Mouse (Mus musculus) midbrain, postnatal 0 days (tissue): ENCODE measurements at regions not wholly inside any gene's neighbourhood (a gene's known extent, or its start where the extent isn't known, plus 50 kb on each side); places are given as distances from the start of the nearest gene placed in this dataset.

Source experiments
- ATAC-seq: fragments of 200-750 bp; cut with Nextera tagmentation; 2 replicates; pipeline ENCODE4 v1.8.0; 2017; ENCODE audit warnings: moderate number of reproducible peaks, mild to moderate bottlenecking, moderate TSS enrichment, moderate library complexity; ENCODE audit not compliant: low FRiP score
- DNase-seq: peaks from one replicate; pipeline ENCODE4 v3.0.0-alpha.2; 2015; ENCODE audit warnings: low spot score
- H3K27ac ChIP-seq: fragments of 300-500 bp; sonication (generic); 2 replicates; pipeline ENCODE4 v1.5.1; 2014; ENCODE audit warnings: low read depth, mild to moderate bottlenecking, low read length, mixed read lengths
- H3K27me3 ChIP-seq: fragments of 300-500 bp; sonication (generic); 2 replicates; pipeline ENCODE4 v1.6.1; 2014; ENCODE audit warnings: low read length, control low read depth, mixed read lengths; ENCODE audit not compliant: insufficient read depth
- H3K36me3 ChIP-seq: fragments of 300-500 bp; sonication (generic); 2 replicates; pipeline ENCODE4 v1.6.1; 2014; ENCODE audit warnings: low read length, control low read depth, mixed read lengths; ENCODE audit not compliant: insufficient read depth
- H3K4me1 ChIP-seq: fragments of 300-500 bp; sonication (generic); 2 replicates; pipeline ENCODE4 v1.6.1; 2014; ENCODE audit warnings: mild to moderate bottlenecking, control low read depth, antibody characterized with exemption, low read length, mixed read lengths; ENCODE audit not compliant: insufficient read depth
- H3K4me2 ChIP-seq: fragments of 300-500 bp; sonication (generic); 2 replicates; pipeline ENCODE4 v1.6.1; 2014; ENCODE audit warnings: low read depth, mild to moderate bottlenecking, low read length, mixed read lengths; ENCODE audit not compliant: poor library complexity, severe bottlenecking
- H3K4me3 ChIP-seq: fragments of 300-500 bp; sonication (generic); 2 replicates; pipeline ENCODE4 v1.5.1; 2014; ENCODE audit warnings: low read depth, mild to moderate bottlenecking, low read length, moderate library complexity
- H3K9ac ChIP-seq: fragments of 300-500 bp; sonication (generic); replicated peaks from 2 replicates; pipeline ENCODE4 v1.6.1; 2014; ENCODE audit warnings: mild to moderate bottlenecking, low read length, moderate library complexity, mixed read lengths; ENCODE audit not compliant: poor library complexity, severe bottlenecking
- H3K9me3 ChIP-seq: fragments of 300-500 bp; sonication (generic); 2 replicates; pipeline ENCODE4 v1.6.1; 2016; ENCODE audit warnings: low read length, control low read depth
- CTCF ChIP-seq: IDR thresholded peaks from 2 replicates; pipeline ENCODE4 v1.5.1; 2016; ENCODE audit warnings: antibody characterized with exemption, mild to moderate bottlenecking
- WGBS: fragments of 180-500 bp; shearing (Covaris S2); extraction: QIAGEN DNeasy Blood & Tissue Kit; methylation state at CpG from one replicate; pipeline ENCODE4 v1.1.7; 2014; 5-methylcytosine and 5-hydroxymethylcytosine counted together

GRCm38 (mm10) chr10:19459709-19460108, 103.4 kb downstream of the Olig3 start:
- Histone ChIP-seq H3K4me1 (no peaks in the 10 kb centered on the region), H3K9ac (no peak overlapping the region), H3K4me3 (no peak overlapping the region), H3K36me3 (no peaks in the 10 kb centered on the region), H3K27me3 (0 out of 2 replicates have a peak, but pooled peaks cover 3% of the 10 kb centered on the region), H3K4me2 (no peak overlapping the region), H3K9me3 (no peaks in the 10 kb centered on the region), H3K27ac (no peak overlapping the region)
- WGBS: 66% methylated on average over 5 of the region's 5 CpGs
- no peak for TF ChIP-seq CTCF
- DNase-seq (no peak), ATAC-seq (no peak)

GRCm38 (mm10) chr10:19460164-19460563, 103.8 kb downstream of the Olig3 start:
- Histone ChIP-seq H3K4me1 (no peaks in the 10 kb centered on the region), H3K4me2 (no peak overlapping the region), H3K4me3 (no peak overlapping the region), H3K36me3 (no peaks in the 10 kb centered on the region), H3K9me3 (no peaks in the 10 kb centered on the region), H3K27ac (no peak overlapping the region), H3K27me3 (0 out of 2 replicates have a peak, but pooled peaks cover 3% of the 10 kb centered on the region), H3K9ac (no peak overlapping the region)
- WGBS: 67% methylated on average over 4 of the region's 4 CpGs
- TF ChIP-seq CTCF: no peak
- DNase-seq (peak; percentile 66), ATAC-seq (no peak)

GRCm38 (mm10) chr10:19463800-19464199, 107.5 kb downstream of the Olig3 start:
- Histone ChIP-seq H3K27ac (no peak overlapping the region), H3K9me3 (no peaks in the 10 kb centered on the region), H3K27me3 (no peaks in the 10 kb centered on the region), H3K9ac (no peak overlapping the region), H3K4me3 (no peak overlapping the region), H3K4me2 (no peak overlapping the region), H3K36me3 (no peaks in the 10 kb centered on the region), H3K4me1 (no peaks in the 10 kb centered on the region)
- no peak for DNase-seq
- TF ChIP-seq CTCF: no peak
- ATAC-seq: no peak
- WGBS: 90% methylated on average over 3 of the region's 3 CpGs

- Histone ChIP-seq H3K9ac (no peak overlapping the region), H3K4me1 (no peaks in the 10 kb centered on the region), H3K4me2 (no peak overlapping the region), H3K9me3 (no peaks in the 10 kb centered on the region), H3K27me3 (no peaks in the 10 kb centered on the region), H3K27ac (no peak overlapping the region), H3K4me3 (no peak overlapping the region), H3K36me3 (no peaks in the 10 kb centered on the region)
- 16% methylated on average over 5 of the region's 5 CpGs for WGBS
- no peak for TF ChIP-seq CTCF
- no peak for DNase-seq
- no peak for ATAC-seq
Observed at GRCm38 (mm10) chr10:19464504-19464903, 108.2 kb downstream of the Olig3 start.

GRCm38 (mm10) chr10:19471349-19472040, 115.2 kb downstream of the Olig3 start:
- ATAC-seq (no peak), DNase-seq (no peak)
- no peaks in the 10 kb centered on the region for H3K9me3 ChIP-seq
- no peak overlapping the region for H3K27ac ChIP-seq
- no peak overlapping the region for H3K4me2 ChIP-seq
- H3K36me3 ChIP-seq: no peaks in the 10 kb centered on the region
- 78% methylated on average over 9 of the region's 9 CpGs for WGBS
- H3K9ac ChIP-seq: no peak overlapping the region
- H3K4me3 ChIP-seq: no peak overlapping the region
- no peak for TF ChIP-seq CTCF
- no peaks in the 10 kb centered on the region for H3K4me1 ChIP-seq
- H3K27me3 ChIP-seq: no peaks in the 10 kb centered on the region

GRCm38 (mm10) chr10:19472066-19472465, 115.7 kb downstream of the Olig3 start:
- ATAC-seq (no peak), DNase-seq (no peak)

More at GRCm38 (mm10) chr10:19472066-19472465, 115.7 kb downstream of the Olig3 start:
- Histone ChIP-seq H3K27me3 (no peaks in the 10 kb centered on the region), H3K36me3 (no peaks in the 10 kb centered on the region), H3K4me1 (no peaks in the 10 kb centered on the region), H3K27ac (no peak overlapping the region), H3K9ac (no peak overlapping the region), H3K4me3 (no peak overlapping the region), H3K4me2 (no peak overlapping the region), H3K9me3 (no peaks in the 10 kb centered on the region)
- 67% methylated on average over 6 of the region's 6 CpGs for WGBS
- TF ChIP-seq CTCF: no peak
